Comparison of ENCODE assay signal across 13 mouse cellular contexts in the genomic region with DNA sequence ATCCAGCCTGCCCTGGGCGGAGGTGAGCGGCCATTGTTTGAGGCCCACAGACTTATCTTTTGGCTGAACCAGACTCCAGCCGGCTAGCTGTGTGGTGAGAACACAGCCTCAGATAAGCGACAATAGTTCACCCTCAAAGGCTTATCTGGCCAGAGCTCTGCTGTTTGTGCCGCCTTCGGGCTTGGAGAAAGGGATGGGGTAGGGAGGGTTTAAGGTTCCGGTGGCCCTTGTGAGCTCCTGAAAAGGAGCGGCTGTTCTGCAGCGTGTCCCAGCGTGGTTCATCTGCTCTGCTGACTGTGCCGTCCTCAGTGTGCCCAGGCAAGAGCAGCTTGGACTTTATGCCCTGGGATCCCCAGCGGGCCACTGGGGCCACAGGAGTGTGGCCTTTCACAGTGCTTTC. TPM values are rescaled to one million over a fixed set of nuclear protein-coding genes. Genes with fewer than 3 reads are reported as not detected.
DNase-seq lines count a peak whose midpoint lies in the region; ATAC-seq and TF ChIP-seq lines count a peak whose summit lies in the region.
"Had no signal": no experiment of that assay in that cellular context is flagged by ENCODE, and none has a peak within 500 bp of the region (broad histone marks: within the 10 kb centered on the region; RNA-seq: fewer than 3 reads in every experiment).

No protein-coding gene starts in this region.

- TF ChIP-seq CTCF in layer of hippocampus, adult 2 months (conservative IDR thresholded peaks at IDR 0.05) = no peak

- DNase-seq in layer of hippocampus, adult 2 months (ENCODE audit: low spot score in 2 of 2) = no peak
- no peak for DNase-seq in layer of hippocampus, postnatal 10 days (ENCODE audit: low spot score in 2 of 2)
- DNase-seq in heart, postnatal 10 days = peak; percentile 50 to 62
- DNase-seq in embryo, embryonic 11 days = no peak
- DNase-seq in frontal cortex, postnatal 10 days (ENCODE audit: low spot score in 2 of 2) = no peak
- DNase-seq: adrenal gland, postnatal 14 days; cerebellum, postnatal 25 days; forebrain, postnatal 0 days had no signal

- intact Hi-C loops in heart, postnatal 10 days (cut with DNase I) = no loop called here

- peak overlapping the region; percentile 93 for H3K27ac ChIP-seq in layer of hippocampus, adult 2 months
- H3K27ac ChIP-seq: left cerebral cortex, adult 2 months; midbrain, embryonic 15.5 days had no signal

- H3K4me3 ChIP-seq in layer of hippocampus, adult 2 months = no peak overlapping the region
- H3K4me3 ChIP-seq: left cerebral cortex, adult 2 months; midbrain, embryonic 15.5 days had no signal

- ATAC-seq in common myeloid progenitor, adult 5-6 weeks (replicated peaks; ENCODE audit: low read depth, poor library complexity, severe bottlenecking) = peak; percentile 82
- ATAC-seq in megakaryocyte progenitor cell, adult 5-6 weeks (replicated peaks; ENCODE audit: poor library complexity) = peak; percentile 88
- ATAC-seq in frontal cortex, adult (ENCODE audit: low TSS enrichment) = no peak
- ATAC-seq: forebrain, postnatal 0 days; midbrain, embryonic 15.5 days had no signal

RNA-seq across cellular contexts. Expression of a gene that starts 8.0 kb away (rescaled TPM):
- 10 to 100 TPM; 80.2 to 82.3 TPM for total RNA-seq in layer of hippocampus, adult 2 months (2021)
- 10 to 100 TPM; 75.1 to 82.7 TPM for total RNA-seq in layer of hippocampus, postnatal 10 days (2021)
- 15.6 and 16.8 TPM in 2 replicates for total RNA-seq in common myeloid progenitor, adult 5-6 weeks (2017)
- total RNA-seq in heart, postnatal 10 days (2021) = 100 to 1,000 TPM; 129 to 181 TPM
- total RNA-seq in megakaryocyte progenitor cell, adult 5-6 weeks (2015) = 11.8 and 14.4 TPM in 2 replicates
- total RNA-seq in megakaryocyte progenitor cell, adult 5-6 weeks (2017) = 39.4 and 40.9 TPM in 2 replicates

RNA-seq across cellular contexts. Expression of a gene that starts 21.8 kb away (rescaled TPM):
- 1 to 10 TPM; 5.0 to 5.6 TPM for total RNA-seq in layer of hippocampus, adult 2 months (2021)
- total RNA-seq in layer of hippocampus, postnatal 10 days (2021) = 1 to 10 TPM; 5.0 TPM
- total RNA-seq in common myeloid progenitor, adult 5-6 weeks (2017) = 2.6 and 2.9 TPM in 2 replicates
- 1 to 10 TPM; 9.6 to 9.9 TPM for total RNA-seq in heart, postnatal 10 days (2021)
- 1.3 and 2.0 TPM in 2 replicates for total RNA-seq in megakaryocyte progenitor cell, adult 5-6 weeks (2015)
- total RNA-seq in megakaryocyte progenitor cell, adult 5-6 weeks (2017) = 3.2 and 3.5 TPM in 2 replicates

RNA-seq across cellular contexts. Expression of a gene that starts 43.0 kb away (rescaled TPM):
- total RNA-seq in layer of hippocampus, adult 2 months (2021) = 10 to 100 TPM; 32.5 to 39.0 TPM
- 10 to 100 TPM; 31.3 to 31.6 TPM for total RNA-seq in layer of hippocampus, postnatal 10 days (2021)
- total RNA-seq in common myeloid progenitor, adult 5-6 weeks (2017) = 10.7 and 12.6 TPM in 2 replicates
- total RNA-seq in heart, postnatal 10 days (2021) = 10 to 100 TPM; 17.7 to 19.0 TPM
- 9.2 and 9.4 TPM in 2 replicates for total RNA-seq in megakaryocyte progenitor cell, adult 5-6 weeks (2015)
- 6.4 and 8.1 TPM in 2 replicates for total RNA-seq in megakaryocyte progenitor cell, adult 5-6 weeks (2017)

RNA-seq across cellular contexts. Expression of a gene that starts 48.8 kb away (rescaled TPM):
- total RNA-seq in layer of hippocampus, adult 2 months (2021) = 100 to 1,000 TPM; 127 to 137 TPM
- 100 to 1,000 TPM; 187 to 188 TPM for total RNA-seq in layer of hippocampus, postnatal 10 days (2021)
- 2.6 and 4.2 TPM in 2 replicates for total RNA-seq in common myeloid progenitor, adult 5-6 weeks (2017)
- total RNA-seq in heart, postnatal 10 days (2021) = 10 to 100 TPM; 30.7 to 31.7 TPM
- 2.8 TPM in 2 replicates for total RNA-seq in megakaryocyte progenitor cell, adult 5-6 weeks (2015)
- total RNA-seq in megakaryocyte progenitor cell, adult 5-6 weeks (2017) = 2.3 and 3.1 TPM in 2 replicates

RNA-seq across cellular contexts. Expression of a gene that starts 50.3 kb away (rescaled TPM):
- total RNA-seq in layer of hippocampus, adult 2 months (2021) = 10 to 100 TPM; 63.3 to 72.1 TPM
- 10 to 100 TPM; 72.0 to 73.6 TPM for total RNA-seq in layer of hippocampus, postnatal 10 days (2021)
- 19.2 and 30.8 TPM in 2 replicates for total RNA-seq in common myeloid progenitor, adult 5-6 weeks (2017)
- 10 to 100 TPM; 18.6 to 21.8 TPM for total RNA-seq in heart, postnatal 10 days (2021)
- total RNA-seq in megakaryocyte progenitor cell, adult 5-6 weeks (2015) = 22.9 and 23.6 TPM in 2 replicates
- total RNA-seq in megakaryocyte progenitor cell, adult 5-6 weeks (2017) = 27.2 and 27.9 TPM in 2 replicates

Comparison
In these comparisons a context has a peak if more than half of its experiments do, and no peak if none do; other contexts are left out.
1. DNase-seq: peak in heart, postnatal 10 days (2 of 2); none in layer of hippocampus, adult 2 months (0 of 2), layer of hippocampus, postnatal 10 days (0 of 2), embryo, embryonic 11 days (single experiment) and frontal cortex, postnatal 10 days (0 of 2).